ENCODE assay signal across 11 mouse cellular contexts in the genomic region with DNA sequence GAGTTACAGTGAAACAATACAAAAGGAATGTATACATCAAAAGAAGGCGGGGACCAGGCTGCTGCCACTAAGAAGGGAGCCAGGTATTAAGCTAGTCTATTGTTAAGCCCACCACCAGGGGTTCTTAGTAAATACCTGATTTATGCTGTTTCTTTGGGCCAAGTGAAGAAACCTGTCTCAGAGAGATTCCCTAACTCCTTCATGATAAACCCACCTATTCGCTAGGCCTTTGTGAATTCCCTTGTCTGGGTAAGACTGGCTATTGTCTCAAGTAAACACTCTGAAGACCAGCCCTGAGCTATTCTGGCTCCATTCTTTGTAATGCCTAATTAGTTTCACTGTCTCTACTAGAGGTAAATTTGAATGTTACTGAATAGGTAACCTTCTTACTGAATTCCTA. TPM values are rescaled to one million over a fixed set of nuclear protein-coding genes. Genes with fewer than 3 reads are reported as not detected.
"Had no signal": no experiment of that assay in that cellular context is flagged by ENCODE, and none has a peak within 500 bp of the region (broad histone marks: within the 10 kb centered on the region; RNA-seq: fewer than 3 reads in every experiment).

No protein-coding gene starts in this region.

RNA-seq across cellular contexts. Expression of gene Cyp4a29, which starts 9.0 kb away (rescaled TPM):
- total RNA-seq: left cerebral cortex, postnatal 10 days; left cerebral cortex, postnatal 14 days; left cerebral cortex, postnatal 25 days; left cerebral cortex, postnatal 36 days; left cerebral cortex, postnatal 4 days; liver, adult 2 months; megakaryocyte progenitor cell, adult 5-6 weeks; megakaryocyte, adult 5-6 weeks; megakaryocyte-erythroid progenitor cell, adult 5-6 weeks; midbrain, postnatal 0 days; monocyte, adult 5-6 weeks had no signal
